Mouse (Mus musculus) gastrocnemius, postnatal 10 days (tissue): ENCODE data around the gene Prdm16. TPM values are rescaled to one million over a fixed set of nuclear protein-coding genes. Genes with fewer than 3 reads are reported as not detected.

Experiments
- DNase-seq: peaks from one replicate; pipeline ENCODE4 v3.0.0; 2021; ENCODE audit warnings: mixed read lengths
- long read RNA-seq, 2 experiments: library from polyadenylated mRNA; stranded (forward); transcript quantifications; one replicate each; pipeline ENCODE4 v2.0.0; 2021
- total RNA-seq, 2 experiments: library from RNA; stranded (reverse); gene quantifications; 2 replicates each; pipeline ENCODE4 v1.2.3; 2021

Gene Prdm16
- 1 to 10 TPM; 2.7 to 4.1 TPM for total RNA-seq
- long read RNA-seq, experiment 1, partial matches to known transcripts, result 0 of 11 reads
- long read RNA-seq, experiment 1, other reads (novel, unspliced or antisense), result 11 of 11 reads
- long read RNA-seq, experiment 2, partial matches to known transcripts, result 0 of 7 reads
- long read RNA-seq, experiment 2, other reads (novel, unspliced or antisense), result 7 of 7 reads

DNA sequence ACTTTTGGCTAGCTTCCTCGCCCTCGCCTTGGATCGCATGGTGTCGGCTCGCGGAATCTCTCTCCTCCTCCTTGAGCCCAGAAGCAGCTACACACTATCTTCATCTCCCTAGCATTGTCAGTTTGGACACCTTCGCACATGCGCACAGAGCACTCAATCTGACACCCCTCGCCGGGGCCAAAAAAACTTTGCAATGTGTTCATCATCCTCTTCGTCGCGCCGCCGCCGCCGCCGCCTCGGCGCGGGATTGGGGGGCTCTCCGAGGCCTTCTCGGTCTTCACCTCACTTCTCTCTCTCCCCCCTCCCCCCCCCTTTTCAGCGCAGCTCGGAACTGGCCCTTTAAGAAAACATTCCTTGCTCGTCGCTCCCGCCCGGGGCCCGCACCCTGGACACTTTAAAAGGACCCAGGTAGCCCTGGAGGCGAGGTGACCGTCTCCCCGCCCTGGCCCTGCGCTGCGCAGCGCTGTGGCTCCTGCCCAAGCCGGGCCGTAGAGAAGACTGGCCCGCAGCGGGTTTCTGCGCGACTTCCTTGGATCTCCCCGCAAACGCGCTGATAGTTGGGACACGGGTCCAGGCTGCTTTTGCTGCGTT, at the start of gene Prdm16:
Gene Prdm16 (minus strand): TSS at position 153 of the 591 bp plus-strand sequence.
- DNase-seq, result no peak

DNA sequence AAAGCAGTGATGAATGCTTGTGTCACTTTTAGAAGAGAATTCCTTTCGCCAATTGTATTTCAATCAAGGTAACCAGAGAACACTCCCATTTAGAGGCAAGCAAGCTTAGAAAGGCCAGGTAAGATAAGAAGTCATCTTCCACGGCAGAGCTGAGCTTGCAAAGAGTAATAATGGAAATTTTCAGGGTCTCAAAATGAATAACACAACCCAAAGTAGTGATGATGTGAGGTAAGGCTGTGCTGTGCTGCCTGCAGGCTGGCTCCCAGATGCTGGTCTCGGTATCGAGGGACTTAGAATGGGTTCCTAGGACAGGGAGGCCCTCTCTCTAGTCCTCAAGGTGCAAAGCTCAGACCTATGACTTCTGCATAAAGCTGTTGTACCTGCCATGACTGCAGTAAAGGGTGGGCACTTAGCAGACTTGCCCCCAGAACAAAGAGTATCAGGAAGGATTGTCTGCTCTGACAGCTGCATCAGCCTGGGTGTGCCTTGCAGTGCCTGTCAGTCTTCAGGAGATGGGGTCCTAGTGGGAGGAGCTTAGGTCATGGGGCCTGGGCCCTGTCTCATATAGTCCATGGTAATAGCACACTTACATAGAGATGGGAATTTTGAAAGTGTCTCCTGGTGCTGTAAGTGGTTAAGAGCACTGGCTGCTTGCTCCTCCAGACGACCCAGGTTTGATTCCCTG, 46.5 kb upstream of the Prdm16 start:
- DNase-seq, result no peak

DNA sequence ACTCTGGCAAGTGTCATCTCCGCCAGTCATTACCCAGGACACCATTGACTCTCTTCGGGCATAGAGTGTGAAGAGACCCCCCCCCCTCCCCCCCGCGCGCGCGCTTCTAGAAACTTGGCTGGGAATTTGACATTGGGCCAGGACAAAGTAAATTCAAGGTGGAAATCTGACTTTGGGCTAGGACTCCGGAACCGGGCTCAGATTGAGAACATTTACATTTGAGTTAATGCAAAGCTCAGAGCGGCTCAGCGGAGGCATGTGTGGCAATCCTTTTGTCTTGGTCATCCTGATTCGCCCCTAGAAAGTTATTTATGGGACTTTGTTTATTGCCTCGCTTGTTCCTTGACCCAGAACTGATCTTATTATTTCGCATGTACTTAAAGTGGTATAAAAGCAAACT, 45.6 kb upstream of the Prdm16 start:
- DNase-seq, result no peak

DNA sequence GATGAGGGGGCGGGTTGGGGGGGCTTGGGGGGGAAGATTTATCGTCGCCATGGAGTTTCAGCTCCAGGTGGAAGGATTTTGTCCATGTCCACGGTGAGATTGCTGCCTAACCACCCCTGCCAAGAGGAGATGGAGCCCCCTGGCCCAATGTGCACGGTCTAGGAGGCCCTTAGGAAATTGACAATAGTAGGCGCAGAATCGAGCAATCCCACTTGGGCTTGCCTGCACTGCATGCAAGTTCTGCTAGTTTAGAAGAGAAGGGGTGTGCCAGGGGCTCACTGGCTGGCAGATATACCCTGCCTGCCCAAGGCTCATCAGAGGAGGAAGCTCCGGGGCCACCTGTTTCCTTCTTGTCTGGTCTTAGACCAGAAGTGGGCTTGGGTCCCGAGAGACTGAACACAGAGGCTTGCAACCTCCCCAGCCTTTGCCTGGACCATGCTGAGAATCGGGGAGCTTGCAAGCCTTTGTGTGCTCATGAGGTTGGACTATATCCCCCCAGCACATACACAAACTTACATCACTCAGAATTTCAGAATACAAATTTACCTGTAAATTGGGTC, 38.8 kb upstream of the Prdm16 start:
- DNase-seq, result no peak

DNA sequence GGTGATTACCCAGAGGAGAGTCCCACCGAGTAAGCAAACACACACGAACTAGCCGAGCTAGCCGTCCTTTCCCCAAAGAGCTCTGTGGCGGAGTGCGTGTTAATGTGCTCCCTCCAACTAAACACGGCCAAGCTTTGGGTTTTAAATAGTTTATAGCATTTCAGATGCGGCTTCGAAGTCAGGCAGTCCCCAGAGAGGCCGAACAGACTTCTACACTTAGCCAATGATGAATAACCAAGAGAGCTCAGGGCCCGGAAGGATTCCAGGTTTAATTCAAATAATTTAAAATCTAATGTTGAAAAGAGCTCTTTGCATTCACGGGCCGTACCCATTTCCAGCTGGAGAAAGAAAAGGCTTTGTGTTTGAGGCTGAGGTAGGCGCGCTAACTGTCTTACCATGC, 38.3 kb upstream of the Prdm16 start:
- DNase-seq, result no peak

DNA sequence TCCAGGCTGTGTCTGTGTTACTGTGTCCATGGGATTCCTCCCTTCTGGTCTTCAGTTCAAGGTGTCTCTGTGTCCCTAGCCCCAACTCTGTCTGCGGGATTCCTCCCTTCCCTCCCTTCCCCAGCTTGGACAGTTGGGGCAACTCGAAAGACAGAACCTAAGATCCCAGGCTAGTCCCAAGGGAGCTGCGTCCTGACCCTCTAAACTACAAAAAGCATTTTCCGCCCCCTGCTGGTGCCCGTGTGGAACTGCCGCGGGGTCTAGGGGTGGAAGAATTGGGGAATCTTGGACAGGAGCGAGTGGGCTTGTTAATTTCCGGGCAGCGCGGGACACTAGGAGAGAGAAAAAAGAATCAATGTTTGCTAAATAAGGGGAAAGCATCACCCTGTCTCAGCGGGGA, 37.9 kb upstream of the Prdm16 start:
- peak; percentile 73 for DNase-seq

DNA sequence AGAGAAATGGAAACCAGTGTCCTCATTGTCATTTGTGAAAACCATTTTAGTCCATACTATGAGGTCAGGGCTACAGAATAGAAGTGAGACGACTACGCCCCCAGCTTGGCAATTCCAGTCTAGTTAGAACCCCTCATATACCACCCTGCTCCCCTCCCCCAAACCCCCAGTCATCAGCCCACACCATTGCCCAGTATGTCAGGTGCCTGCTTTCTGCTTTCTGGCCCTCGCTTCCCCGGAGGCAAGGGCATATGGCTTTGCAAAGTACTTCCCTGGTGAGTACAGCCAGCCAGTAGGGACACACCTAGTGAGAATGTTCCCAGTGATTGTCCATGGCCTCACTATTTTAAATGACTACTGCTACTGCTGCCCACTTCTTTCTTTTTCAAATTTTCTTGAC, 37.3 kb upstream of the Prdm16 start:
- DNase-seq, result no peak

DNA sequence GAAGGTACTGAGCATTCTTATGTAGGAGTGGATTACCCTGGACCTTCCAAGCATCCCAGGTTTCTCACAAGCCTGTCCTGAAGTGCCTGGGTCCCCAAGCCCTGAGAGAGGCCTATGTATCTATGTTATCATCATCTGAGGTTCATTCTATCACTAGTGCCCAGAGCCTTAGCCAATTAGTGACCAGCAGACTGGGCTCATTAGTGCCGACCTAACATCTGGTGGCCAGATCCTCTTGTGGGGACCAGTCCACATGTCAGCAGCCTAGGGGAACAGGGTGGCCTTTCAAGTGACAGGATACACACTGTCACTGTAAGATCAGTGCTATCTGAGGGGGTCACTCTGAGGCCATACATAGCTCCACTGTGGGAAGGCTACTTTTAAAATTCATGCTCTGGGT, 35.4 kb upstream of the Prdm16 start:
- DNase-seq, result no peak

DNA sequence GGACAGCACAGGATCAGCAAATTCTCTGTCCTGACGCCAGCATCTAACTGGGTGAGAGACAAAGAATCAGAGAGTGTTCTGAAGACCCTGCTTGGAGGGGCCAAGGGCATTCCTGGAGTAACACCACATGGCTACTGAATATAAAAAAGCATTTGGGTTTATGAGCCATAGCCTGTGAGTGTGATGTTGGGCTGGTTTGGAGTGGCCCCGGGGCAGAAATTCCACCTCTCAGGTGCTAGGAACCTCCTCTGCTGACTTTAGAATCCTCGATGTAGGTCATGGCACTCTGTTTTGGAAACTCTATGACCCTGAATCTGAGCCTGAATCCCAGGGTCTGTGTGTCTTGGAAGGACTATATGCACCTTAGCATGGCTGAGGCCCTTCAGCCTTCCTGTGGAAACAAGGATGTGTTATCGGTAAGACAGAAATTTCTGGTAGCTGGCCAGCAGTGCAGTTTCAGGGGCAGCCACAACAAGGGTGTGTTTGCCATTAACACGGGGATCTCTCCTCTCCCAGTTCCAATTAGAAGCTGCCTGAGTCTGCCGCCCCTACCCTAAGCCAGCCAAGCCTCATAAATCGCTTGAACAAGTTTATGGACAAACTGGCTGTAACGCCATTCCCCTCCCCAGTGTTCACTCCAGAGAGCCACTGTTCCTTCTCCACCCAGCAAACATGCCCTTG, 34.7 kb upstream of the Prdm16 start:
- DNase-seq, result no peak

DNA sequence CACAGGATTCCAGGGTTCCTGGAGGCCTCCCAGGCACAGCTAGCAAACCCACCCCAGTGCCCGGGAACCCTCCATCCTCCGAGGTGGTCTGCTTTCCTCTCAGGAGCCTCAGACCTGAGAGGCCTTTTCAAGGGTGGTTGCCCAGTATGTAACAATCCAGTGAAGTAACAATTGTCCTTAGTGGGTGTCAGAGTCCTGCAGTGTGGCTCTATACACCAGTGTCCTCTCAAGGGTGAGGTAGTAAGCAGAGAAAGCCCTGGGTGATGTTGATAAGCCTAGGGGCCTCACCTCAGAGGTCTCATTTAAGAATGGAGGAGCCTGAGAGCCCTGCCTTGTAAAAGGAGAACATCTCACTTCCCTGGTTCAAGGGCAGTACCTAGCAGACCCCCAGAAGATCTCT, 31.1 kb upstream of the Prdm16 start, which contains the start of gene Actrt2:
Gene Actrt2 (minus strand): TSS at position 101 of the 400 bp plus-strand sequence.
- no peak for DNase-seq

DNA sequence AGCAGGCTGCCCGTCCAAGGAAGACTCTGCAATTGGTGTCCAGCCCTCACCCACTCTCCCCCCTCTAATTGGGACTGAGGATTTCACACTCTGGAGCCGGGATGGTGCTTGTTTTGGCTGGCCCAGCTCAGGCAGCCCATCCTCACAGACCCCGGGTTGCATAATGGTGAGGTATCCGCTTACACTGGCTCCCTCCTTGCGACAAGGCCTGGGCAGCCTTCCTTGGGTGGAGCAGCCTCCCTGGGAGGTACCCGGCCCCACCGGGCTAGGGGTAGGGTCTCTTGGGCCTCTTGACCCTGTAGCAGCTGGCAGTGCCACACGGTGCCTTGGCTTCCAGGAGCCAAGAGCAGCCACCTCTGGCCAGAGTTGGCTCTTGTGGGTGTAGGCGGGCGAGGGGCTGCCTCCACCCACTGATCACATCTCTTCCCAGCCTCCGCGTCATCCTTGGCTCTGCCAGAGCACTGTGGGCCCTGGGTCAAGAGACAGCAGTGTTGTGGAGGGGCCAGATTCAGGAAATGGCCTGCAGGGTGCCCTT, 26.1 kb upstream of the Prdm16 start:
- DNase-seq, result no peak

DNA sequence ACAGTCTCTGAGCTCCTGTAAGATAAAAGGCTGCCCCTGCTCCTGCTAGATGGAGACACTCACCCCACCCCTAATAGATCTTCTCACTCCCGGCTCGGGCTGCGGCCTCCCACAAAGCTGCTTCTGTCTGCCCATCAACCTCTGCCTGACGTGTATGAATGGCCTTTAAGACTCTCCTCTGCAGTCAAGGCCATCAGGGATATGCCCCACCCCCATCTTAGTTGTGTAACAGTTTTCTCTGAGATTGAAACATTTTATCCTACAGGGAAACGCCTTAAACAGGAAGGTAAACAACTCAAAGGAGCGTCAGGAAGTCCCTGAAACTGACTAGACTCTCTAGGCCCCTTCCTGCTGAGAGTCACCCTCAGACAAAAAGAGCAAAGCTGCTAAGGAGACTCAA, 24.6 kb upstream of the Prdm16 start:
- no peak for DNase-seq

DNA sequence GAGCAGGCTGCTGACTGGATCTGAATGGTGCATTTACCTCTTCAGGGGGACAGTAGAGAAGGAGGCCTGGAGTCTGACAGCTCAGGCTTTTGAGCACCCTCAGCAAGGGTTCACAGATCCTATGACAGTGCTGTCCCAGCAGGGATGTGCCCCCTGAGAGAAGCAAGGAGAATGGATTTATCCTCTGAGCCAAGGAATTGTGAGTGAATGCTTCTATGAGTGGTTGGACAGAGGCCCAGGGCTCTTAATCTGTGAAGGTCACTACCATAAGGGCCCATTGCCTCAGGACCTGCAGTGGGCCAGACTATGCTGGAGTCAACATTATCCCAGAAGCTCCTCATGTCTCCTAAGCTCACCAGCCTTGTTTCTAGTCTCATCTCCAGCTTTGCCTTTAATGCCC, 23.4 kb upstream of the Prdm16 start:
- no peak for DNase-seq

DNA sequence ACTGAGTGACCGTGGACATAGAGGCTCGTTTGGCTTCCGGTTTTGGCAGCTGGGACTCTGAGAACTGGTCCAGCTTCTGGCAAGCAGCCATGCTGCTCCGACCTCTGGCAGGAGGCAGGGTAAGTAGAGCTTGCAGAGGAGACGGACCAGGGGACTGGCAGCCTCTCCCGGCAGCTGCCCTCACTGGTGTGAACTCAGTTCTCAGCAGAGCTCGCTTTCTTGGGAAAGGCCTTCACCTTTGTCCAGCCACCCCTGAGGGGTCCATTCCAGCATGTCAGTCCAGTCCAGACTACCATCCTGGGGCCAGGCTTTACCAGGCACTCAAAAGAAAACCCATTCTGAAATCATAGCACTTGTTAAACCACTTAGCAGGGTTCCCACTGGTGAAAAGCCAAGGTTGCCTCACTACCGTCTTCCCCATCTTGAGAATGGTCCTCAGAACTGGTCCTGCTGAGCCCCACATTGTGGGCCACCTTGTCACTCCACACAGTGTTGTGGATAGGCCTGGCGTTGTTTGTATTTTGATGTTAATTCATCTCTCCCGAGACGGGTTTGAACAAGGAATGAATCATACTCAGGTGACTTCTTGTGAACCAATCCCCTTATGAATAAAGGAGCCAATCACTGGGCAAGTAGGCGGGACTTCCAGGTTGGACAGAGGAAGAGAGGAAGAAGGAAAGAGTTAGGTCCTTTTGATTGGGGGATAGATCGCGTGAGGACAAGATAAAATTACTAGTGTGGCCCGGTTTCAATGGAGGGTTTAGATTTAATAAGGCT, 18.6 kb upstream of the Prdm16 start:
- peak; percentile 71 for DNase-seq

DNA sequence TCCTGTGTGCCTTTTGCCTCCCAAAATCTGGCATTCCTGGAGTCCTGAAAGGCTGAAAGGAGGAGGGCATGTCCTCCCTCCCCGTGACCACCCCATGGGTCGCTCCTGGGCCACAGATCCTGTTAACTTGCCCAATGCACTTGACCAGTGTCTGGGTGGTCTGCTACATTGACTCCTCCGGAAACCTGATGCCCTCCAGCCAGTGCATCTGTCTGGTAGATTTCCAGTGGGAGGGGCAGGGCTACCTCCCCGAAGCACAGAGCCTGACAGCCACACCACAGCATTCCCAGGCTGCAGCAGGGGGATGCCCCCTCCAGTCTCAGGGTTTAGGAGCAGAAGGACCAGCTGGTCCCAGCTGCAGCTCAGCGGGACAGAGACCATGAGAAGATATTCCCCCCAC, 15.8 kb upstream of the Prdm16 start:
- DNase-seq, result no peak

DNA sequence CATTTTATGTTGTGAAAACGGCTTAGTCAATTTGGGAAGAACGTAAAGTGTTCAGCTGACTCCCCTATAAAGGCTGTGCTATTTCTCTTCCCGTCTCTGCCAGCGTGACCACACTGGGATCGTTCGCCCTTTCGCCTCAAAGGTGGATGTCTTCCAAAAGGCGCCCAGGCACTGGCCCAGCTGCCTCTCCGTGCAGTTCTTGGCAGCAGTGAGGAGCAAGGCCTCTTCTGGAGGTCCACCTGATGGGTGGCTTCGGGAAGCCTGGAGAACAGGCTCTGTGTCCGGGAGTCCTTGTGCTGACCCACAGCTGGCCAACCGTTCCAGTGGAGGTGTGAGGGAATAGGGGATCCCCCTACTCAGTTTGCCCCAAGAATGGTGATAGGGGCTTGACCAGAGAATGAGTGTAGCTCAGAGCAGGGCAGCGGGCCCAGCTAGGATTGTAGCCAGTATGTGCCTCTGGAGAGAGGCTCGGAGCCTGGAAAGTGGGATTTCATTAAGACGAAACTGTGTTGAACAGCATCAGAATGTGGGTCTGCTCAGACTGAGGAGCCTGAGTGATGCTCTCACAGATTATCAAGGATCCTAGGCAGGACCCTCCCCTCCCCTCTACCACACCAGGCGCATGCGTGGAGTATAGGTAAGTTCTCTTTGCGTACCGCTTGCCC, 12.5 kb upstream of the Prdm16 start:
- DNase-seq, result peak; percentile 49

DNA sequence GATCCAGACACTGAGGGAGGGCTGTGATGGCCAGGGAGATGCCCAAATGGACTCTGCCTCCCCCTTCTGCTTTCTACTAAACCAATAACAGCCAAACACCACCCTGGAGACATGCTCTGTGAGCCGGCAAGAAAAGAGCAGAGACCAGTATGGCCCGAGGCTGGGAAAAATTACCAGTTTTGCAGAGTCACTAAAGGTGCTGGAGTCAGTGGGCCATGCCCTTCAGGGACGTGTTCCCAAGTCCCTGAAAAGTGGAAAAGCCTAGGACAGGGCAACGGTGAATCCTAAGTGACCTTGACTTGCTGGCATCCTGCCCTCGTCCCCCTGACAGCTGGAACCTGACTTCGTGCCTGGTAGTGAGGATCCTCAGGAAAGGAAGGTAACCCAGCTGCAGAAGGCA, 5.8 kb upstream of the Prdm16 start:
- no peak for DNase-seq

DNA sequence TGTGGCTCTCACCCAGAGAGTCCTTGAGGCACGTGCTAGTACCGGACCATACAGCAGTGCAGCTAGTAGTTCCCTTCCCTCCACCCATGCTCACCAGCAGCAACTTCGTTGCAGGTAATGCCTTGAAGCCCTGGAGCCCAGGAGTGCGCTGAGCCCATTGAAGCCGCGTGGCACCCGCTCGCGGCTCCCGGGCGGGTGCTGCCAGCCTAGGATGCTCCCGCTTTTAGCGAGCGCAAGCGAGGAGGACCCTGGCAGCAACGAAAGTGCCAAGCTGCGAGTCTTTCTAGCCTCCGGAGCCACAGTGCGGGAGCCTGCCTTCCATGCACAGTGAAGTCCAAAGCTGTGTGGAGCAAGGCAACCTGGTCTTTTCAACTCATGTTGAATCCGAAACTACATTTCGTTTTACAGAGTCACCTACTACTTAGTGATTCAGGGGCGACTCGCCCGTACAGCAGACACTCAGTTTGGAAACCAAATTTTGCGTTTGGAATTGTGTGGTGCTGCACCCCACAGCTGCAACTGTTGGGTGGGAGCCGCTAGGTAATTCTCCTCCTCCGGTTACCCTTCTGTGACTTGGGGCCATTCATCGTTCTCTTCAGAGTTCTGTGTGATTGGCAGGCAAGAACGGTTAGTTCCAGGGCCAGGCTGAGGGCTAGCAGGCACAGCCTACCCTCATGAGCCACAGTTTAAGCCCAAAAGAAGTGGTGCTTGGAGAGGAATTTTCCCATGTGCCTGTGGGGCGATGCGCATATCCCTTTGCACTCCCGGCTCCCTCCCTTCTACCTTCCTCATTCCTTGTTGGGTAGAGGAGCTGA, 4.8 kb upstream of the Prdm16 start:
- DNase-seq, result no peak

DNA sequence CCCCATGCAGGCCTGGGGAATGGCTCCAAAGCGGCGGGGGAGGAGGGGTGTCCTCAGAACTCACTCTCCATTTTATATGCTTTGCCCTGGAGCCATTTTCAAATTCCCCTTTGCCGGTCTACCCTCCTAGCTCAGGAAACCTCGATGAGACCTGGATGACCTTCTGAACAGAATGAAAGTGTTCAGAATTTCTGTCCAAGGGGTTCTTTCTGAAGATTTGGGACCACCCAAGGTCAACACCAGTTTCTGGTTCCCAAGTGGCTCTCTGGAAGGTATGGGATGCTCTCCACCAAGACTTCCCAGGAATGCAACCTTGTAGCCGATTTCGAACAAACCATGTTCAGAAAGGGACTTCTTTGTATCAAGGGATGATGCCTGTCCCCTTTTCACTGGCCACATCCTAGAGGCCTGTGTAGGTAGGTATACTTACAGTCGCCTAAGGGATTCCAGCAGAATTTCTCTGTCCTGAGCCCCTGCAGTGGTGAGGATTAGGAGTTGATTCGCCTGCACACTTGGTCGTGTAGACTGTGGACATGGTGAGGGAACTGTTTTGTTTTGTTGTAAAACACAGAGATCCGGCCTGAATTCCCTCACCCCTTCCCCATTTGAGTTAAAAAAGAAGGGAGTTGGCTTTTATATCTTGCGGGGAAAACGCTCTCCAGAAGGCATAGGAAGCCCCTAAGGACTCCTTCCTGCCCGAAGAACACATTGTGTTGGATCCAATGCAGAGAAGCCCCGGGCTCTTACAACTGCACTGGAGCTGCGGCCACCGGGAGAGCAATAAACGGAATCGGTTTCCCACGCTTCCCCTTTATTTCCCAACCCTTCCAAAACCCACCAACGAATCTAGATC, 4.0 kb upstream of the Prdm16 start:
- DNase-seq, result no peak
